Mouse (Mus musculus) olfactory bulb, adult 2 months (tissue): ENCODE results near the gene Sfxn4.

Experiments used
- CTCF ChIP-seq: fragments of 200-500 bp; IDR thresholded peaks from 2 replicates; pipeline ENCODE4 v1.5.1; 2012; ENCODE audit warnings: low read depth, mild to moderate bottlenecking, low read length, moderate library complexity; ENCODE audit not compliant: insufficient read depth
- POLR2A ChIP-seq: fragments of 200-500 bp; IDR thresholded peaks from 2 replicates; pipeline ENCODE4 v1.6.1; 2012; ENCODE audit warnings: mild to moderate bottlenecking, low read depth, low read length, moderate library complexity; ENCODE audit not compliant: insufficient read depth

DNA sequence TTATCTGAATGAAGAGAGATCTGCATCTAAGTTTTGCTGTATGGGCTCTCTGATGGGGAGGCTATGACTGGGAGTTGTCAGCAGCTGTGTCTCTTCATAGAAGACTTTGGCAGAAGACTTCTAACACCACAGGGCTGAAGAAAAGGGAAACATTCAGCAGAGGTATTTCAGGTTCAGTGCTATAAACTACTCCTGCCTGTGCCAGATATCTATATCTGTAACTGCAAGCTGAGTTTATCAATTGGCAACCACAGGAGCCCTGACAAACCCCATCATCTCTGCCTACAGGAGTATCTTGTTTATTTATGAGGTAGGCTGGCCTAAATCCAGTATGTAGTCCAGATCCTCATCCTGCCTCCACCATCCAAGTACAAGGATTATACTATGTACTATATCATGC is 18.0 kb downstream of the Sfxn4 start:
- no peak for TF ChIP-seq CTCF
- TF ChIP-seq POLR2A, result no peak
